Comparison of ENCODE assay signal across 16 mouse cellular contexts in the genomic region with DNA sequence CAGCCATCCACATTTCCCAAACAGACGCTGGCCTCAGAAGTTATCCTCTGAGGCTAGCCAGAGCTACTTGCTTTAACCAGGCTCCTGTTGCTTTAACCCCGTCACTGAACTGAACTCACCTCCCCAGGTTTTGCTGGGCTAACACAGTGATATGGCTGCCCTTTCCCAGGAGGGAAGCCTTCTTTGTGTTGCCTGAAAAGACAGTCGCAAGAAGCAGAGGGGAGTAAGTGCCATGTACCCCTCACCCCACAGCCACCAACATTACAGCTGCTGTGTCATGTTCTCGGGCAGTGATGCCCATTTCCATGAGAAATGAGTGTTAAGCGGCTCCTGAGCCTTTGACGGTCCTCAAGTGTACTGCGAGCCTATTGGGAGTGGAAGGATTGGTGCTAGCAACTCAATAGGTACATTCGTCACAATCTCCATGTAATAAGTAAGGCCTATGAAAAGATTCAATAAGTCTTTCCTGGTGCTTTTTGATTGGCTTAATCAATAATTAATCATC.
DNase-seq lines count a peak whose midpoint lies in the region; ATAC-seq lines count a peak whose summit lies in the region.
"Had no signal": no experiment of that assay in that cellular context is flagged by ENCODE, and none has a peak within 500 bp of the region (broad histone marks: within the 10 kb centered on the region; RNA-seq: fewer than 3 reads in every experiment).

No protein-coding gene starts in this region.

- H3K4me3 ChIP-seq in forebrain, embryonic 14.5 days (ENCODE audit: low read depth, low read length): no peak overlapping the region
- no peak overlapping the region for H3K4me3 ChIP-seq in forebrain, embryonic 13.5 days
- H3K4me3 ChIP-seq in neural tube, embryonic 11.5 days (ENCODE audit: low read depth, low read length): no peak overlapping the region
- no peak overlapping the region for H3K4me3 ChIP-seq in neural tube, embryonic 15.5 days (replicated peaks)
- H3K4me3 ChIP-seq in midbrain, embryonic 12.5 days: no peak overlapping the region
- no peak overlapping the region for H3K4me3 ChIP-seq in limb, embryonic 10.5 days
- H3K4me3 ChIP-seq: embryonic facial prominence, embryonic 10.5 days; embryonic facial prominence, embryonic 15.5 days; gastrocnemius, adult 2 months; myocyte had no signal

- peaks cover 14% of the 10 kb centered on the region for H3K4me1 ChIP-seq in forebrain, embryonic 14.5 days (ENCODE audit: control insufficient read depth, insufficient read depth, low read length)
- H3K4me1 ChIP-seq in forebrain, embryonic 13.5 days: peaks cover 27% of the 10 kb centered on the region
- H3K4me1 ChIP-seq in neural tube, embryonic 11.5 days (ENCODE audit: control insufficient read depth, insufficient read depth, low read length): peaks cover 2% of the 10 kb centered on the region; the same call in 1 of the 2 replicates
- peaks cover 22% of the 10 kb centered on the region for H3K4me1 ChIP-seq in neural tube, embryonic 15.5 days
- peaks cover 30% of the 10 kb centered on the region for H3K4me1 ChIP-seq in midbrain, embryonic 12.5 days
- no peaks in the 10 kb centered on the region for H3K4me1 ChIP-seq in limb, embryonic 10.5 days
- H3K4me1 ChIP-seq: embryonic facial prominence, embryonic 15.5 days had no signal

- 9% methylated on average over 8 of the region's 8 CpGs for WGBS in forebrain, embryonic 14.5 days
- WGBS in forebrain, embryonic 13.5 days: 9% methylated on average over 8 of the region's 8 CpGs
- WGBS in neural tube, embryonic 11.5 days: 59% methylated on average over 8 of the region's 8 CpGs
- 43% methylated on average over 8 of the region's 8 CpGs for WGBS in neural tube, embryonic 15.5 days
- 15% methylated on average over 8 of the region's 8 CpGs for WGBS in midbrain, embryonic 12.5 days
- WGBS in limb, embryonic 10.5 days: 92% methylated on average over 8 of the region's 8 CpGs

- H3K9ac ChIP-seq in forebrain, embryonic 14.5 days (ENCODE audit: low read length): no peak overlapping the region
- no peak overlapping the region for H3K9ac ChIP-seq in forebrain, embryonic 13.5 days
- H3K9ac ChIP-seq in neural tube, embryonic 11.5 days (ENCODE audit: low read length): no peak overlapping the region
- no peak overlapping the region for H3K9ac ChIP-seq in neural tube, embryonic 15.5 days (replicated peaks)
- H3K9ac ChIP-seq in midbrain, embryonic 12.5 days (replicated peaks): no peak overlapping the region
- H3K9ac ChIP-seq: embryonic facial prominence, embryonic 15.5 days; liver, embryonic 14.5 days; lung, embryonic 14.5 days had no signal

- no peak overlapping the region for H3K4me2 ChIP-seq in forebrain, embryonic 14.5 days (ENCODE audit: low read length)
- no peak overlapping the region for H3K4me2 ChIP-seq in forebrain, embryonic 13.5 days
- no peak overlapping the region for H3K4me2 ChIP-seq in neural tube, embryonic 11.5 days (ENCODE audit: low read depth)
- H3K4me2 ChIP-seq in neural tube, embryonic 15.5 days: no peak overlapping the region
- no peak overlapping the region for H3K4me2 ChIP-seq in midbrain, embryonic 12.5 days (replicated peaks)
- H3K4me2 ChIP-seq: embryonic facial prominence, embryonic 15.5 days; heart, embryonic 11.5 days; lung, embryonic 14.5 days had no signal

- H3K9me3 ChIP-seq in forebrain, embryonic 14.5 days (replicated peaks; ENCODE audit: control insufficient read depth, low read length): no peaks in the 10 kb centered on the region
- H3K9me3 ChIP-seq in forebrain, embryonic 13.5 days (replicated peaks): no peaks in the 10 kb centered on the region
- no peaks in the 10 kb centered on the region for H3K9me3 ChIP-seq in neural tube, embryonic 11.5 days (ENCODE audit: control insufficient read depth, low read length)
- no peaks in the 10 kb centered on the region for H3K9me3 ChIP-seq in neural tube, embryonic 15.5 days (replicated peaks)
- no peaks in the 10 kb centered on the region for H3K9me3 ChIP-seq in midbrain, embryonic 12.5 days
- H3K9me3 ChIP-seq in limb, embryonic 10.5 days (replicated peaks): no peaks in the 10 kb centered on the region
- H3K9me3 ChIP-seq: embryonic facial prominence, embryonic 10.5 days; embryonic facial prominence, embryonic 15.5 days had no signal

- no peak overlapping the region for H3K27ac ChIP-seq in forebrain, embryonic 14.5 days (ENCODE audit: low read depth, low read length)
- H3K27ac ChIP-seq in forebrain, embryonic 13.5 days: no peak overlapping the region
- H3K27ac ChIP-seq in neural tube, embryonic 11.5 days (ENCODE audit: low read depth, low read length): no peak overlapping the region
- H3K27ac ChIP-seq in neural tube, embryonic 15.5 days (replicated peaks): no peak overlapping the region
- peak overlapping the region; percentile 49 for H3K27ac ChIP-seq in midbrain, embryonic 12.5 days (replicated peaks)
- H3K27ac ChIP-seq in limb, embryonic 10.5 days: no peak overlapping the region
- H3K27ac ChIP-seq: embryonic facial prominence, embryonic 10.5 days; embryonic facial prominence, embryonic 15.5 days; gastrocnemius, adult 2 months; liver, embryonic 14.5 days had no signal

- peaks cover 35% of the 10 kb centered on the region for H3K36me3 ChIP-seq in forebrain, embryonic 14.5 days (ENCODE audit: control insufficient read depth, insufficient read depth, low read length)
- H3K36me3 ChIP-seq in forebrain, embryonic 13.5 days (ENCODE audit: poor library complexity, severe bottlenecking): peaks cover 43% of the 10 kb centered on the region
- no peaks in the 10 kb centered on the region for H3K36me3 ChIP-seq in neural tube, embryonic 11.5 days (ENCODE audit: control insufficient read depth, insufficient read depth, low read length)
- H3K36me3 ChIP-seq in neural tube, embryonic 15.5 days: peaks cover 39% of the 10 kb centered on the region
- peaks cover 34% of the 10 kb centered on the region for H3K36me3 ChIP-seq in midbrain, embryonic 12.5 days
- H3K36me3 ChIP-seq in limb, embryonic 10.5 days: peaks cover 68% of the 10 kb centered on the region

- ATAC-seq in forebrain, embryonic 14.5 days: peak; percentile 40; the same call in 1 of the 2 replicates
- no peak; the same call in 1 of the 2 replicates for ATAC-seq in forebrain, embryonic 13.5 days
- peak; percentile 68 for ATAC-seq in neural tube, embryonic 11.5 days (ENCODE audit: insufficient read depth, low FRiP score, low TSS enrichment)
- no peak for ATAC-seq in neural tube, embryonic 15.5 days (ENCODE audit: low FRiP score)
- ATAC-seq in midbrain, embryonic 12.5 days (ENCODE audit: low FRiP score, low read depth): peak; percentile 68
- ATAC-seq: intestine, postnatal 0 days had no signal

- peaks cover 24% of the 10 kb centered on the region for H3K27me3 ChIP-seq in forebrain, embryonic 14.5 days (replicated peaks; ENCODE audit: control insufficient read depth, insufficient read depth, low read length)
- H3K27me3 ChIP-seq in forebrain, embryonic 13.5 days: peaks cover 55% of the 10 kb centered on the region
- no peaks in the 10 kb centered on the region for H3K27me3 ChIP-seq in neural tube, embryonic 11.5 days (ENCODE audit: control insufficient read depth, insufficient read depth, low read length)
- H3K27me3 ChIP-seq in neural tube, embryonic 15.5 days (replicated peaks): no peaks in the 10 kb centered on the region; the same call in 1 of the 2 replicates
- H3K27me3 ChIP-seq in midbrain, embryonic 12.5 days: peaks cover 5% of the 10 kb centered on the region; the same call in 1 of the 2 replicates
- H3K27me3 ChIP-seq in limb, embryonic 10.5 days (ENCODE audit: low read depth, poor library complexity, severe bottlenecking): no peaks in the 10 kb centered on the region
- H3K27me3 ChIP-seq: embryonic facial prominence, embryonic 15.5 days had no signal

- no peak for DNase-seq in forebrain, embryonic 14.5 days (ENCODE audit: low spot score)
- DNase-seq in neural tube, embryonic 11.5 days (ENCODE audit: low spot score): no peak
- no peak for DNase-seq in limb, embryonic 10.5 days (ENCODE audit: low spot score)
- no peak for DNase-seq in cerebellum, adult 9-11 months
- DNase-seq: gastrocnemius, postnatal 36 days had no signal

Comparison
In these comparisons a context has a peak if more than half of its experiments do, and no peak if none do; other contexts are left out.
1. ATAC-seq: peak in forebrain, embryonic 14.5 days (single experiment), neural tube, embryonic 11.5 days (single experiment) and midbrain, embryonic 12.5 days (single experiment); none in forebrain, embryonic 13.5 days (single experiment) and neural tube, embryonic 15.5 days (single experiment).